Mouse (Mus musculus) embryo, embryonic 10.5 days (tissue): ENCODE data around the gene Cmss1.
"Not testable (repeated sequence)": the region's sequence is repeated elsewhere in the genome, so short reads cannot be mapped to it uniquely, and the experiment has no call there.

Experiments
- DNase-seq: peaks from one replicate; pipeline ENCODE4 v3.0.0-alpha.2; 2015; ENCODE audit warnings: low spot score

Cmss1 gene

DNA sequence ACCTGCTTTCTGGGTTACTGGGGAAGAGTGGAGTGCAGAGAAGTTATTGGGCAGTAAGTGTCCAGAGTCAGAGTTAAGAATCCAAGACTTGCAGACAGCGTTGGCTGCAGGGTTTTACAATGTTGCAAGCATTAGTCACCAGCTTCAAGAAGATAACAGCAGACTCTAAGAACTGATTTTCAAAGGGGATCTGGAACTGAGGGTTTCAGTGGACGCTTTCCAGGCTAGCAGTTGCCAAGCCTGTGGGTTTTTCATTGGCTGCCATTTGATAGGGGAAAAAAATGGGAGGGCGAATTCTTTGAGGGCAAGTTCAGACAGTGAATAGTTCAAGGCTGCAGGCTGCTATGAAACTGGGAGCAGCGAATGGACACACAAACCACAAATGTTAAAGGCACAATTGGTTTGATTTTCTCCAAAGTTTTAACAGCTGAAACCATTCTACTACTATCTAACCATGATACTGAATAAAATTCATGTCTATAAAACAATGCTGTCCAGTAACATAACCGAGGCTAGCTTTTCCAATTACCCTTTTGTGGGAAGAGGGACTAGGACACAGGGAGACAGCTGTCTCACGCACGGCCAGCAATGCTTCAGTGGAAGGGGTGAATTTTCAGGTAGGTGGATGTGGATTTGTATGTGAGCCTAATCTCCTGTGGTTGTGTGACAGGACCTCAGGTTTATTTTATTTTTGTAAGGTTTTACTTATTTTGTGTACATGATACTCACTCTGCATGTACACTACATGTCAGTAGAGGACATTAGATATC lies 179.0 kb downstream of the Cmss1 start:
- no peak for DNase-seq

DNA sequence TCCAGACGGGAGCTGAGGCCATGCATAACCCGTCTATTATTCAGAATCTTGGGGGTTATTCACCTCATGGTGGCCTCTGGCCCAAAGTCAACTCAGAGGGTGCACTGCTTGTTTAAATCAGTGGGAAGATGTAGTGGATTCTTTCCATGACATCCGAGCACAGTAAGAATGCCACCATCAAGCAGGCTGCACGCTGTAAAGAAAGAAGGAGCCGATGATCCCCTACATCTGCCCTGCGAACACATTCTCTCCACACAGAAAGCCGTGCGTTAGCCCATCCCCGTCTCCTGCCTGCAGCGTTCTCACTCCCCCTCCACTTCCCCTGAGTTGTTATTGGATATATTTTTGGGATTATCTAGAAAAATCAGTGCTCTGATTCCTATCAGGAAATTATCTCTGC lies 180.0 kb downstream of the Cmss1 start:
- DNase-seq, result no peak

DNA sequence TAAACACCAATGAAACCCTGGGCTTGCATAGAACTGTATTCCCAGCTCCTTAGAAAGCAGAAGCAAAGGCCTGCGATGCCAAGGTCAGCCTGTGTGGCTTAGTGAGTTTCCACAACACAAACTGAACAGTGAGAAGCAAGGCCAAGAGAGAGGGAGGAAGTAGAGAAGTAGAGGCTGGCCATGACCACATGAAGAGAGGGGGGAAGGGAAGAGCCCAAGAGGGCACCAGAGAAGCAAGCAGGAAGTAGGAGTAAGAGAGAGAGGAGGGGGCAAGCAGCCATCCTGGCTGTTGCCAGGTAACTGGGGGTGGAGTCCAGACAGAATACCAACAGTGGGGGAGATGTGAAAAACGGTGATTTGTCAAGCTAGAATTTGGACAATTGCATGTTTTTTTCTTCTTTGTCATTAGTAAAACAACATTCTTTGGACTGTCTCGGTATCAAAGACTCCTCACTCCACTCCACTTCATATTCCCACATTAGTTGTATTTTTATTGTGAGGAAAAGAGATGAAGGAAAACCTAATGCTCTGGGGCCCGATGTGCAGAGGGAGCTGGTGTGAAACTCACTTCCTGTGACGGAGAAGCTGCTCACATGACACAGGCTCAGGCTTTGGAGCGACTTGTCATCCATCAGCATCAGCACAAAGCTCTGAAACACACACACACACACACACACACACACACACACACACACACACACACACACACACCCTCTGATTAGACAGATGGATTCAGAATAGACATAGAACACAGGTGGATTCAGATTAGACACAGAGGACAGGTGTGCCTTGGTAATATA lies 183.5 kb downstream of the Cmss1 start:
- no peak for DNase-seq

DNA sequence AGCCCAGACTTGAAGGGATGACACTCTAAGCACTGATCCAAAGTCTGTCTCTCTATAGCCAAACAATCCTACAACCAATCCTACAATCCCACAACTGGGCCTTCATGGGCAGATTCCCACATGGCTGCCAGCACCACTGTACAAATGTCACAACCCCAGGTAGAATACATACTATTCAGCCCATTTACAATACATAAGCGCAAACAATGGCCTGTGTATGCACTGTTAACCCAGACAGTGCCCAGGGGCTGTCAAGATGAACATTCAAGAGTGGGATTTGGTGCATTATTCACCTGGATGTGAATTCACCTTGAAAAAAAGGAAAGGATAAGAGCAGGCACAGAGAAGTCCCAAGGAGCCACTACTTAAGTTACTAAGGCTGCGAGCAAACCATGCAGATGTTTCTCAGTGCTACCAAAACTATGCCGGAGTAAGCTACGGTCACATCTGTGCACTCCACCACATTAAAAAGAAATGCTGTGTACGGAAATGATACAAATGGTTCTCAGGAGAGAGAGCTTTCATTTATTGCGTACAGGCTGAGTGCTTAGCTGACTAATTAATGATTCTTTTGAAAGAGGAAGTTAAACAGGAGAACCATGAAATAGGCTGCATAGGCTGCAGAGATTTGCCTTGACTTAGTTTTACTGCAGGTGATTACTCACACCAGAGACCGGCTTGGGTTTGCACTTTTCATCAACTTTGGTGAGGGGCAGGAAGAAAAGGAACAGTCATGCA lies 184.8 kb downstream of the Cmss1 start:
- no peak for DNase-seq

DNA sequence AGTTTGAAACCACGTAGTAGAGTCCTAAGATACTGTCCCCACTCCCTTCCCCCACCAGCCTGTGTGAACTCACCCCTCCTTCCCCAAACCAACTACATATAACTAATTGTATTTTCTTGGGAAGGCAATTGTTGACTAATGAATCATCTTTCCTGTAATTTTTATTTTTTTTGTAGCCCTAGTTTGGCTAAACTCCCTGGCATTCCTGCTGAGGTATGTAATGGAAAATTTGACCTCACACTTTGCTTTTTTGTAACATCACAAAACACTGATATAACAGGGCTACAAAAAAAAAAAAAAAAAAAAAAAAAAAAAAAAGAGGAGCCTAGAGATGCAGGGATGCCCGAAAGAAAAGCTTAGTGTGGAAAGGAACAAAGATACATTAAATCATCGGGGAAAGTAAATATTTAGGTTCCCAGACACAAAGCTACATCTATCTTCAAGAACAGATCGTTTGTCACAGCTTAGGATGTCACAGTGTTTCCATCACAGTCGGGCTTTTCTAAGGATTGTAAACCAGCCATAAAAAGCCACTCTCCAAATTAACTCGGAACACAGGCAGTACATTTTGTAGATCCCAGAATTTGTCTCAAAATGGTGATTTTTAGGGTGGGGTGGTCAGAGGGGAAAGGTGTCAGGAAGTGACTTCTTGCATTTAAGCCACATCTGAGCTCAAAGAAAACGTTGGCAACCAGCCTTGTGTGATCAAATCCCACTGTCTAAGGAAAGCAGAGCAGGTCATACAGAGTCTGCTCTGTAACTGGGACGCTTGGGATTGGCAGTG lies 185.7 kb downstream of the Cmss1 start:
- no peak for DNase-seq

DNA sequence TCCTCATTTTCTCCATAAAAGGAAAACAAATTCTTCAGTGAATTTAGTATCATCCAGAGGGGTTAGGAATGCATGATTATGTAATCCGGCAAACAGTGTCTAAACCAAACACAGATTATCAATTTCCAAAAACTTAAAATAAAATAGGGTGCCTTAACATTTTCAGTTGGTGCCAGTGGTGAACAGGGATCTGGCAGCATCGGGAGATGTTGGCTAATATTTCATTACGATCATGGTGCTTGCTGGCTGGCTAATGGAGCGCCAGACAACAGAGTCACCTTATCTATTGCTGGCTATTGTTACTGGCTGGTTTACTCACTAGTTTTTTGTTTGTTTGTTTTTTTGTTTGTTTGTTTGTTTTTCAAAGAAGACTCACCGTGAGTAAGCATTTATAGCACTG lies 186.8 kb downstream of the Cmss1 start:
- DNase-seq, result no peak

DNA sequence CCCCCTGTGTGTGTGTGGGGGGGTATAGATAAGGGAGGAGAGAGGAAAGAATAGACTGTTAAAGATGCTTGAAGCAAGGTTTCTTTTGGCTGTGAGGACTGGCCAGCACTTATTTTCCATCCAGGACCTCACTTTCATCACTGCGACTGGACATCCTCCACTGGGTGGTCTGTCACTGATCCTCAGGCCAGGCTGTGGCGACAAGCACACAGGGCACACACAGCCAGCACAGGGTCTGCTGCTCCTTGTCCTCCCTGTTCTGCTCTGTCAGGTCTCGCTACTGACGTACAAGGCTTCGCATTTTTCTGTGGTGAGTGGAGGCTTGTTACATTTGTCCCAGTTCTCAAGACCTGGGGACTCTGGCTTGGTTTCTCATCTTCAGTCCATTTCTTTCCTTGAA lies 187.3 kb downstream of the Cmss1 start:
- DNase-seq, result no peak

DNA sequence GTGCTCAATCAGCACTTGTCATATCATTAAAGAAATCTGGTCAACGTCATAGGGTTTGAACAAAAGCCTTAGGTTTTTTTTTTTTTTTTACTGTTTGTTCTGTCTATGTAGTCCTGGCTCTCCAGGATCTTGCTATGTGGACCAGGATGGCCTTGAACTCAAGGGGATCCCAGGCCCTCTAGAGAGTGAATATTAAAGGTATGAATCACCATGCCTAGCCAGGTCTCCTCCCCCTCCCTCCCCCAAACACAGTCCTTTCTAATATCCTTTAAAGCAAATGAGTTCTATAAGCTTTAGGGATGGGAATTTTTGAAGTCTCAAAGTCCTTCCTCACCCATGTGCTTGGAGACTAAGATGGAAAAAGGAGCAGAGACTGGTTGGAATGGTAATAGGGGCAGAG lies 188.7 kb downstream of the Cmss1 start:
- no peak for DNase-seq

DNA sequence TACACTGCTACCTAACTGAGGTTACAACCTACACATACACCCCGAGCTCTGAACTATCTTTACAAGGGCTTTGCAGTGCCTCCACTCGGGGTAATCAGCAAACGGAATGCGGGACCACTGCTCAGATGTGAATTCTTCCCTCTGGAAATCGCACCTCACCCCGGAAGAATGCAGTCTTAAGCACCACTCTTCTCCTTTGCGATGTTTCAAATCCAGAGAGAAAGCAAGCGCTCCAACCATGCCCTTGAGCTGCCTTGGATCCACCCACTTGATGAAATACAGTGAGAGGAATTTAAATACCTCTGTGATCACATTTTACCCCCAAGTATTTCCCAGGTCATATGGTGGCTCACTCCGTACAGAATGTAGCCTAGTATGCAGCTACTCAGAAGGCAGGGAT lies 189.6 kb downstream of the Cmss1 start:
- no peak for DNase-seq

DNA sequence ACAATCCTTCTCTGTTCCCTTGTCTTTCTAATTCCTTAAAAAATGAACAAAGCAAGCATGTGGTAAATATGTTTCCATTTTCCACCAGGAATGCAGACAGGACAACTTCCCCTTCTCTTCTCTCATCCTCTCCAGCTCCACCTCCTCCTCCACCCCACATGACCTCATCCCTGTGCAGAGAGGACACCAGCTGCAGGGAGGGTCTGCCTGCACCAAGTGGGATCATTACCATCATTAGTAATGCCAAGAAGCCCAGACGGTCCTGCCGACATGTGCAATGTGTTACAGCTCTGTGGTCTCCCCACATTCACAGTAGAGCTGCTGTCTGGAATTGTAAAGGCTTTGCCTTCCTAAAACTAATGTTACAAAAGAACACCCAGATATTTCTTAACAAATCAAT lies 190.6 kb downstream of the Cmss1 start:
- no peak for DNase-seq

DNA sequence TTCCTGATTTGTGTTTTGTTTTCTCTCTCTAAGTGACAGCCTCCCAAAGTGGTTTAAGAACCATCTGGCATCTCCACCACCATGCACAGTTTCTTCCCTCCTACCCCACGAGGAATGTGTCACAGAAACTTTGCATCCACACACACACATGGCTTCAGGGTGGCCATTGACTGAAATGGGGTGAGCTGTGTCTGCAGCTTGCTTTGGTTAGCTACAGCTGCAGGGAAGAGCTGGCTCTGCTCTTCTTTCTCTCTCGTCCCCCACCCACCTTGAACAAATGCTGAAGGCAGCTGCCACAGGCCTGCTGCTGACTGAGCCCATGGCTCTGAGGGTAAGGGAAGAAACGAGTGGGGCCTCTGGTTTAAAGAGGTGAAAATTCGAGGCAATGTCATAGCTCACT lies 193.9 kb downstream of the Cmss1 start:
- DNase-seq, result no peak

DNA sequence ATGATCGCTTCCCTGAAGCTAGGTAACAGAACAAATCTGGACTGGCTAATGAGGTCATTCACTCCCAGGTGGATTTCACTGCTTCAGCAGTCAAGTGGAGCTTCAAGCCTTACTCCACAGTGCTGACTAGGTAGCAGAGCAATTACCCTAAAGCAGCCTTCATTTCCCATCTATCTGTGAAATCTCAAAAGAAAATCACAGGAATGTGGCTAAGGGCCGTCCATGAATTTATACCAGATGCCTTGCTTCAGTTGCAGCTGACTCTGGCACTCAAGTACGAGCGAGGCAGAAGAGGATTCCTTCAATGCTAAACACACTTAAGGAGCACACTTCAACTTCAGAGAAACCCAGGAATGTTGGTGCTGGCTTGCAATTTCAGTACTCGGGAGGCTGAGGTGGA lies 202.8 kb downstream of the Cmss1 start:
- DNase-seq, result no peak

DNA sequence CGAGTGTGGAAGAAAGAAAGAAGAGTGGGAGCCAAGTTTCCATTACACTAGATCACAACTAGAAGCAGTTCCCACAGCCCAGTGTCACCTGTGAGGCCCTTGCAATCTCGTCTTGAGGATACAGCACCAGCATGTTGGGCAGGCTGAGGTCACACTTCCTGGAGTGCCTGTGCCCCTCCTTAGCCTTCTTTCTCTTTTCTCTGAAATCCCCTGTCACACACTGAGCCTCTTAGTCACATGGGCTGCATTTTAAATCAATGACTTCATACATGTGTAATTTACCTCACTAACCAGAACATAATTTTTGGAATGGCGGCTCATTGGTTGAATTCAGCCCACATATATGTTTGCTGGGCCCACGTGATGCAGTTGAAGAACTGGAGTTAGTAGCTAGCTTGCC lies 203.8 kb downstream of the Cmss1 start:
- DNase-seq, result no peak

DNA sequence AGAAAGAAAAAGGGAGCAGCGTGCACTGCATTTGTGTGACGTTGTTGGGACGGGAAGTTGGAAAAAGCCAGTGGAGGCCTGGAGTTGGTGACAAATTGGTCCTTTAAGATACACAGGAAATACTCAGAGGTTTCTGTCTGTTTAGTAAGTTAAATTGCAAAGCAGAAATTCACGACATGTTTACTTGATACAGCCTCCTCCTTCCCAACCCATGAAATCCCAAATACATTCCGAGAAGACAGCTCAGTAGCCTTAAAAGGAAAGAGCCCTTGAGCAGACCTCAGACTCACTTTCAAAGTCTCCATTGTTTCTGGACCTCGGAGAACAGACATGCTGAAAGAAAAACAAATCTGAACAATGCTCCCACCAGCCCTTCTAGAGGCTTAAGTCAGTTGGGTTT lies 205.0 kb downstream of the Cmss1 start:
- no peak for DNase-seq

DNA sequence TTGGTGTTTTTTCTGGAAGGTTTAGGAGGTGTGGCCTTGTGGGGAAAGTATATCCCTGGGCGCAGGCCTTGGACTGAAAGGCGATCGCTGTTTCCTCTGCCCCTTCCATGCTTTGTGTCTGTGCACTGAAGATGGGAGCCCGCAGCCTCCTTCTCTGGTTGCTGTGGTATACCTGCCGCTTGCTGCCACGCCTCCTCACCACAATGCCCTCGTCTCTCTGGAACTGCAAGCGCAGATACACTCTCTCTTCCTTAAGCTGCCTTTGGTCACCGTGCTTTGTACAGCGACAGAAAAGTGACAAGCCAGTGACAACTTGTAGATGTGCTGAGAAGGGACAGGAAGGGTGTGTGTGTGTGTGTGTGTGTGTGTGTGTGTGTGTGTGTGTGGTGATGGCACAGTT lies 207.1 kb downstream of the Cmss1 start:
- DNase-seq, result no peak

DNA sequence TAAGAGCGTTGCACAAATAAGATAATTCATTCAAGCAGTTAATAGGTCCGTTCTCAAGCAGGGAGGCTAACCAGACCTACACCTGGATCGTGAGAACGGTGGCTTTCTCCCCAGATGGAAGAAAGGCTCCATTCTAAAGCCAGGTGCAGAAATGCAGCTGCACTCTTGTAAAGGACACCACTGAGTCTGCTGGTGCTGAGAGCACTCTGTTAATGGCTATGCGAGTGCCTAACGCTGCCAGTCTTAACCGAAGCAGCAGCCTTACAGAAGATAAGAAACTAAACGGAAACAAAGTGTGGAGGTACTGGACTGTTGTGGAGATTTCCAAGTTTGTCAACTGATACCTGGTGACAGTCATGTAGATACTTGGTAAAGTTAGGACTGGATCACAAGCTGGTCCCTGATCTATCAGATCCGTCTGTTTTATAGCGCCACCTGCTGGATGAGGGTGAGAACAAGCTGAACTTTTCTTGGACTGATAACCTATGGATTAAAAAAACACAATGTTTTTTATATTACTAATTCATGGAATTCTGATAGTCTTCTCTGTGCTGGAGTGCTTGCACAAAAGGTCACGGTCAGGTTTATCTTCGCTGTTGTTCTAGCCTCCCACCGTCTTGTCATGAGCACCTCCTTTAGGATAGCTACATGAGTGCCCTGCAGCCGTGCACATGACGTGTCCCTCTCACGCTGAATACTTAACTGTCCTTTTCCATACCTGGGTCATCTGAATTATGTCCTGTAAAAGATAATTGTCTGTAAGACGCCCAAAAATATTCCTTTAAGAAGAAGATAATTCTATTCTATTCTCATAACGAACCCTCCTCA lies 208.1 kb downstream of the Cmss1 start:
- peak; percentile 88 for DNase-seq

DNA sequence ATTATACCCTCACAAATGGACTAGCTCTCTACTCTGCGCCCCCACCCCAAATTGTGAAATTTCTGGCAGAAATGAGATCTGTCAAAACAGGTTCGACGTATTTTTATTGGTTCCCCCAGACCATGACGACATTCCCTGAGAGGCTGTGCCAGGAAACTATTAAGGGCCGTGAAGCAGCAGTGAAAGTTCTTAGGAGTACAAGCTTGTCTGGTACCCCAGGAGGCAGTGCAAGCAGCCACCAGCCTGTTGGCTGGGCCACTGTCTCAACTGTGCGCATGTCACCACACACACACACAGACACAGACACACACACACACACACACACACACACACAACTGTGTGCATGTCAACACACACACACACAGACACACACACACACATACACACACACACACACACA lies 208.8 kb downstream of the Cmss1 start:
- DNase-seq, result no peak

DNA sequence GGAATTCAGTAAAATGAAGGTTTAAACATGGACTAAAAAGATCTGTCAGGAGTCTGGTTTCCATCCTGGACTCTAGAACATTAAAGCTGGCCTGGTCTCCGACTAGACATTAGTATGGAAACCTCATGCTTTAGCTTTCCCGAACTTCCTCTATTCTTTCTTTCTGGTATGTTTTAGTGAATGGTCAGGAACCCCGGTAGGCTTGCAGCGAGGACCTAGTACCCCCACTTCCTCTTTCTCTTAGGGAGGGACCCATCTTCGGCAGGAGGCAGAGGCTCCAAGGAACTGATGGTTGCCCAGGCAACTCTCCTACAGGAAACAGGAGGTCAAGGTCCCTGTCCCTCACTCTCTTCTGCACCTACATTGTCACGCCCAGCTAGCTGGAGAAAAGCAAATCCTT lies 210.4 kb downstream of the Cmss1 start:
- DNase-seq, result no peak

DNA sequence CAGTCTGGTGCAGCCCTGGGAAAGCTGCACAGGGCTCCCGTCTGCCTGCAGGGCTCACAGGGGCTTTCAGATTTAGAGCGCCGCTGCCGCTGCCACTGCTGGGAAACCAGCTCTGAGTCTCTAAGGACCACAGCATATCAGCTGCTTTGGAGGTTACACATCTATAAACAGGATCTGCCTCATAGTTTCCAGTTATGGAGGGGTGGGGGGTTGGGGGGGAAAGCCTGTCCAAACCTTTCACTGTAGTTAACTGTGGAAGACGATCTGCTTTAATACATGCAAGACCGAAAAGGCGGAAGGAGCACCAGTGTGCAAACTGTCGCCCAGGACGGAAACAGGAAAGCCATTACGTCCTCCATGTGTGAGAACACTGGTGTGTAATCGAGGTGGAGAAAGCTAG lies 213.5 kb downstream of the Cmss1 start:
- no peak for DNase-seq

DNA sequence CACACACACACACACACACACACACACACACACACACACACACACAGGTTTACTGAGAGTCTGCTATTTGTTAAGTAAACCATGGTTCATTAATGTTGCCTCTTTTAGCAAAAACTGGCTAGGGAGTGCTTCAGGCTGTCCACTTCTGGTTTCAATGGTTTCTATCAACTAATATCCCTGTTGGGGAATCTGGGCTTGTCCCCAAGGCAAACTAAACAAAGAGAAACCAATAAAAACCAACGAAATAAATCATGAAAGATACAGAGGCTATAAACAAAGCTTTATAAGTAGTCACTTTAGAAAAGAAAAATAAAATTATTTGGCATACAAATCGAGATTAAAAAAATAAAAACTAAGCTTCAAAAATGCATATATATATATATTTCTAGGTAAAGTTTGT lies 214.2 kb downstream of the Cmss1 start:
- DNase-seq, result no peak

DNA sequence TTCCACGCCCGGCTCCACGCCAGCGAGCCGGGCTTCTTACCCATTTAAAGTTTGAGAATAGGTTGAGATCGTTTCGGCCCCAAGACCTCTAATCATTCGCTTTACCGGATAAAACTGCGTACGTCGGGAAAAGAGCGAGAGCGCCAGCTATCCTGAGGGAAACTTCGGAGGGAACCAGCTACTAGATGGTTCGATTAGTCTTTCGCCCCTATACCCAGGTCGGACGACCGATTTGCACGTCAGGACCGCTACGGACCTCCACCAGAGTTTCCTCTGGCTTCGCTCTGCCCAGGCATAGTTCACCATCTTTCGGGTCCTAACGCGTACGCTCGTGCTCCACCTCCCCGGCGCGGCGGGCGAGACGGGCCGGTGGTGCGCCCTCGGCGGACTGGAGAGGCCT lies 215.5 kb downstream of the Cmss1 start:
- not testable (repeated sequence) for DNase-seq
